23 mouse cellular contexts compared by ENCODE assay signal in the genomic region with DNA sequence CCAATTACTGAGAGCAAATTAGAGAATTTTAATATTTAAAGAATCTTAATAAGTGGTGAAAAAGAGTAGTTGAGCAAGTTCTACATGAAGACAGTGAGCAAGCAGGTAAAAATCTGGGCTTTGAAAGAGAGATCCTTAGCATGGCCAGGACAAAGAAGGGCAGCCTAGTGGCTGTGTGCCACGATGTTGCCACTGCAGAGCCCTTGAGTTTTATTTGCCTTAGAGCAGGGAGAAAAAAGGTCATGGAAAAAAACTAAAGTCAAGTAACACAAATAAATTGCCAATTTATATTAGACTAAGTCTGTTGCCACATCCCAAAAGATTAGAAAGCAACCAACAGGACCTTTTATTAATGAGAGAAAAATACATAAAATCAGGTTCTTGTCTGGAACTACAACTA. TPM values are rescaled to one million over a fixed set of nuclear protein-coding genes. Genes with fewer than 3 reads are reported as not detected.
DNase-seq lines count a peak whose midpoint lies in the region; ATAC-seq lines count a peak whose summit lies in the region.
"Had no signal": no experiment of that assay in that cellular context is flagged by ENCODE, and none has a peak within 500 bp of the region (broad histone marks: within the 10 kb centered on the region; RNA-seq: fewer than 3 reads in every experiment).

No protein-coding gene starts in this region.

- H3K4me2 ChIP-seq in kidney, embryonic 16.5 days (replicated peaks; ENCODE audit: low read depth, low read length), result no peak overlapping the region
- H3K4me2 ChIP-seq: heart, embryonic 12.5 days; limb, embryonic 15.5 days; liver, embryonic 15.5 days had no signal

- no peak overlapping the region for H3K27ac ChIP-seq in kidney, embryonic 16.5 days (ENCODE audit: low read length)
- H3K27ac ChIP-seq: hindbrain, postnatal 0 days; left cerebral cortex, adult 2 months; limb, embryonic 15.5 days; liver, embryonic 15.5 days; midbrain, embryonic 10.5 days had no signal

- peaks cover 6% of the 10 kb centered on the region; the same call in 1 of the 2 replicates for H3K36me3 ChIP-seq in kidney, embryonic 16.5 days (ENCODE audit: insufficient read depth, low read length)
- H3K36me3 ChIP-seq: liver, embryonic 15.5 days had no signal

- 81% methylated on average over 1 of the region's 1 CpGs for WGBS in kidney, embryonic 16.5 days

- intact Hi-C loops in left cerebral cortex, postnatal 4 days (cut with DNase I), result no loop called here

- no peak for ATAC-seq in kidney, embryonic 16.5 days (ENCODE audit: low FRiP score, low TSS enrichment)
- ATAC-seq: forebrain, embryonic 14.5 days; hindbrain, postnatal 0 days; intestine, postnatal 0 days; Patski had no signal

- H3K4me3 ChIP-seq in kidney, embryonic 16.5 days (ENCODE audit: low read length), result no peak overlapping the region
- H3K4me3 ChIP-seq: heart, embryonic 12.5 days; left cerebral cortex, adult 2 months; limb, embryonic 15.5 days; liver, embryonic 15.5 days; midbrain, embryonic 10.5 days had no signal

- peak; percentile 16 for DNase-seq in kidney, adult 11 months
- DNase-seq in adipocyte (ENCODE audit: low spot score), result peak; percentile 29
- DNase-seq in adrenal gland, postnatal 14 days, result peak; percentile 45
- peak; percentile 49 for DNase-seq in lung, postnatal 25 days (ENCODE audit: low spot score)
- no peak for DNase-seq in frontal cortex, adult 2 months (ENCODE audit: extremely low spot score in 1 of 2, low spot score in 1 of 2)
- no peak for DNase-seq in left cerebral cortex, postnatal 4 days
- DNase-seq: B cell, adult 2 months; cerebellum, adult 2 months; cerebellum, postnatal 36 days; kidney, postnatal 4 days; thymus, postnatal 14 days had no signal

- no peaks in the 10 kb centered on the region for H3K9me3 ChIP-seq in kidney, embryonic 16.5 days (ENCODE audit: low read length)
- H3K9me3 ChIP-seq: G1E; heart, embryonic 12.5 days; limb, embryonic 15.5 days; liver, embryonic 15.5 days; midbrain, embryonic 10.5 days had no signal

- H3K4me1 ChIP-seq in kidney, embryonic 16.5 days (ENCODE audit: insufficient read depth, low read length), result peaks cover 4% of the 10 kb centered on the region; the same call in 1 of the 2 replicates
- H3K4me1 ChIP-seq: limb, embryonic 15.5 days; liver, embryonic 15.5 days had no signal

- no peaks in the 10 kb centered on the region for H3K27me3 ChIP-seq in kidney, embryonic 16.5 days (ENCODE audit: insufficient read depth, low read length)
- H3K27me3 ChIP-seq: CH12.LX; heart, embryonic 12.5 days; limb, embryonic 15.5 days; liver, embryonic 15.5 days; Patski had no signal

- H3K9ac ChIP-seq in kidney, embryonic 16.5 days (replicated peaks; ENCODE audit: low read length), result no peak overlapping the region
- H3K9ac ChIP-seq: heart, embryonic 12.5 days; limb, embryonic 15.5 days; liver, embryonic 15.5 days had no signal

RNA-seq across cellular contexts. Expression of a gene that starts 6.3 kb away (rescaled TPM):
- polyA plus RNA-seq in kidney, embryonic 16.5 days (2015; fragmentation: Nextera tagmentation; extraction: Ambion mirVana), result 50.4 and 50.8 TPM in 2 replicates
- total RNA-seq in adrenal gland, postnatal 14 days (2021), result 24.4 and 24.9 TPM in 2 replicates
- 13.4 and 16.6 TPM in 2 replicates for polyA plus RNA-seq in frontal cortex, adult 2 months (2012; rRNA removed)
- total RNA-seq in left cerebral cortex, postnatal 4 days (2021), result 10 to 100 TPM; 23.3 to 23.5 TPM

Comparison
In these comparisons a context has a peak if more than half of its experiments do, and no peak if none do; other contexts are left out.
1. DNase-seq: peak in kidney, adult 11 months (single experiment), adipocyte (single experiment), adrenal gland, postnatal 14 days (single experiment) and lung, postnatal 25 days (single experiment); none in frontal cortex, adult 2 months (0 of 2) and left cerebral cortex, postnatal 4 days (single experiment).